Mouse (Mus musculus) stomach, embryonic 16.5 days (tissue): ENCODE measurements at regions not wholly inside any gene's neighbourhood (a gene's known extent, or its start where the extent isn't known, plus 50 kb on each side); places are given as distances from the start of the nearest gene placed in this dataset. TPM values are rescaled to one million over a fixed set of nuclear protein-coding genes. Genes with fewer than 3 reads are reported as not detected.
"Not testable (repeated sequence)": the region's sequence is repeated elsewhere in the genome, so short reads cannot be mapped to it uniquely, and the experiment has no call there.

Experiments
- ATAC-seq: fragments of 200-750 bp; cut with Nextera tagmentation; 2 replicates; pipeline ENCODE4 v1.8.0; 2017; ENCODE audit warnings: moderate number of reproducible peaks, moderate TSS enrichment; ENCODE audit not compliant: insufficient read depth, low FRiP score
- H3K27ac ChIP-seq: fragments of 300-500 bp; sonication (generic); 2 replicates; pipeline ENCODE4 v1.5.1; 2014; ENCODE audit warnings: low read length
- H3K27me3 ChIP-seq: fragments of 300-500 bp; sonication (generic); 2 replicates; pipeline ENCODE4 v1.6.1; 2014; ENCODE audit warnings: low read length, control low read depth, mixed read lengths; ENCODE audit not compliant: control insufficient read depth, insufficient read depth
- H3K36me3 ChIP-seq: fragments of 300-500 bp; sonication (generic); 2 replicates; pipeline ENCODE4 v1.6.1; 2014; ENCODE audit warnings: low read length; ENCODE audit not compliant: control insufficient read depth, insufficient read depth
- H3K4me1 ChIP-seq: fragments of 300-500 bp; sonication (generic); 2 replicates; pipeline ENCODE4 v1.6.1; 2014; ENCODE audit warnings: low read length, control low read depth, mixed read lengths; ENCODE audit not compliant: control insufficient read depth, insufficient read depth
- H3K4me2 ChIP-seq: fragments of 300-500 bp; sonication (generic); 2 replicates; pipeline ENCODE4 v1.6.1; 2014; ENCODE audit warnings: low read depth, low read length, mixed read lengths
- H3K4me3 ChIP-seq: fragments of 300-500 bp; sonication (generic); replicated peaks from 2 replicates; pipeline ENCODE4 v1.5.1; 2014; ENCODE audit warnings: mild to moderate bottlenecking, low read length
- H3K9ac ChIP-seq: fragments of 300-500 bp; sonication (generic); 2 replicates; pipeline ENCODE4 v1.6.1; 2014; ENCODE audit warnings: low read length
- H3K9me3 ChIP-seq: fragments of 300-500 bp; sonication (generic); replicated peaks from 2 replicates; pipeline ENCODE4 v1.6.1; 2016; ENCODE audit warnings: low read length, control low read depth; ENCODE audit not compliant: control insufficient read depth
- WGBS: fragments of 180-500 bp; shearing (Covaris S2); extraction: QIAGEN DNeasy Blood & Tissue Kit; methylation state at CpG from one replicate; pipeline ENCODE4 v1.1.7; 2014; 5-methylcytosine and 5-hydroxymethylcytosine counted together
- microRNA-seq: library from miRNA; unstranded; fragments of <30 nt; microRNA quantifications from one replicate; pipeline ENCODE4, GENCODE M21; 2016

GRCm38 (mm10) chr12:113424598-113425208 lies 64.6 kb upstream of the Adam6b start:
- H3K4me2 ChIP-seq, H3K27me3 ChIP-seq, H3K4me3 ChIP-seq, H3K36me3 ChIP-seq, ATAC-seq, H3K9ac ChIP-seq, H3K27ac ChIP-seq, H3K4me1 ChIP-seq, H3K9me3 ChIP-seq: not testable (repeated sequence)

GRCm38 (mm10) chr12:113425209-113426070 lies 63.9 kb upstream of the Adam6b start:
- WGBS: 70% methylated on average over 8 of the region's 8 CpGs
- Histone ChIP-seq H3K4me2 (no peak overlapping the region), H3K36me3 (no peaks in the 10 kb centered on the region), H3K9ac (no peak overlapping the region), H3K27me3 (no peaks in the 10 kb centered on the region), H3K4me3 (no peak overlapping the region), H3K9me3 (no peaks in the 10 kb centered on the region), H3K27ac (no peak overlapping the region), H3K4me1 (no peaks in the 10 kb centered on the region)
- no peak for ATAC-seq

- no peaks in the 10 kb centered on the region for H3K9me3 ChIP-seq
- no peaks in the 10 kb centered on the region for H3K27me3 ChIP-seq
- ATAC-seq: no peak
- H3K4me1 ChIP-seq: no peaks in the 10 kb centered on the region
- no peaks in the 10 kb centered on the region for H3K36me3 ChIP-seq
- no peak overlapping the region for H3K4me2 ChIP-seq
- no peak overlapping the region for H3K27ac ChIP-seq
- H3K9ac ChIP-seq: no peak overlapping the region
- H3K4me3 ChIP-seq: no peak overlapping the region
- 82% methylated on average over 4 of the region's 4 CpGs for WGBS
These were observed 62.7 kb upstream of the Adam6b start for GRCm38 (mm10) chr12:113426636-113427035.

GRCm38 (mm10) chr12:113427339-113427738 lies 62.0 kb upstream of the Adam6b start:
- Histone ChIP-seq H3K9ac (no peak overlapping the region), H3K4me3 (no peak overlapping the region), H3K36me3 (no peaks in the 10 kb centered on the region), H3K4me1 (no peaks in the 10 kb centered on the region), H3K4me2 (no peak overlapping the region), H3K27me3 (no peaks in the 10 kb centered on the region), H3K27ac (no peak overlapping the region), H3K9me3 (no peaks in the 10 kb centered on the region)
- no peak for ATAC-seq
- 66% methylated on average over 4 of the region's 4 CpGs for WGBS

GRCm38 (mm10) chr12:113428461-113428860 lies 60.9 kb upstream of the Adam6b start:
- Histone ChIP-seq H3K4me2 (no peak overlapping the region), H3K27me3 (no peaks in the 10 kb centered on the region), H3K4me1 (no peaks in the 10 kb centered on the region), H3K4me3 (no peak overlapping the region), H3K9ac (no peak overlapping the region), H3K9me3 (no peaks in the 10 kb centered on the region), H3K36me3 (no peaks in the 10 kb centered on the region), H3K27ac (no peak overlapping the region)
- ATAC-seq: no peak
- WGBS: 82% methylated on average over 3 of the region's 3 CpGs

GRCm38 (mm10) chr12:113428901-113429300 lies 60.4 kb upstream of the Adam6b start:
- H3K36me3 ChIP-seq: no peaks in the 10 kb centered on the region
- H3K9ac ChIP-seq: no peak overlapping the region
- no peaks in the 10 kb centered on the region for H3K9me3 ChIP-seq
- no peak for ATAC-seq
- no peak overlapping the region for H3K4me3 ChIP-seq
- WGBS: 78% methylated on average over 2 of the region's 2 CpGs
- H3K27me3 ChIP-seq: no peaks in the 10 kb centered on the region
- no peaks in the 10 kb centered on the region for H3K4me1 ChIP-seq
- H3K27ac ChIP-seq: no peak overlapping the region
- H3K4me2 ChIP-seq: no peak overlapping the region

- Histone ChIP-seq H3K27ac (no peak overlapping the region), H3K36me3 (no peaks in the 10 kb centered on the region), H3K4me3 (no peak overlapping the region), H3K4me1 (no peaks in the 10 kb centered on the region), H3K9ac (no peak overlapping the region), H3K4me2 (no peak overlapping the region), H3K9me3 (no peaks in the 10 kb centered on the region), H3K27me3 (no peaks in the 10 kb centered on the region)
- no peak for ATAC-seq
- 72% methylated on average over 6 of the region's 6 CpGs for WGBS
These were observed 59.0 kb upstream of the Adam6b start for GRCm38 (mm10) chr12:113430340-113430739.

Small RNA genes lying in the stretch of these regions (microRNA-seq; reads per million reads assigned to microRNA genes)
- gene Gm22175 (not detected), gene Gm24022 (not detected), gene Gm25747 (not detected)
